Mouse (Mus musculus): ENCODE results near the gene Zfp810. TPM values are rescaled to one million over a fixed set of nuclear protein-coding genes. Genes with fewer than 3 reads are reported as not detected.
A peak's percentile ranks its signal among the peaks of the same experiment; 100 is the strongest.
"Not testable (repeated sequence)": the region's sequence is repeated elsewhere in the genome, so short reads cannot be mapped to it uniquely, and the experiment has no call there.

The Zfp810 gene
- polyA plus RNA-seq, 1 experiment = 11.5 TPM

GRCm38 (mm10) chr9:22314066-22314465, 6.6 kb upstream of the Zfp810 start:
- Histone ChIP-seq H3K36me3 (ENCODE audit: control insufficient read depth, insufficient read depth, low read length) (no peaks in the 10 kb centered on the region), H3K27me3 (ENCODE audit: control insufficient read depth, insufficient read depth, low read length) (no peaks in the 10 kb centered on the region), H3K27ac (ENCODE audit: control insufficient read depth, insufficient read depth, low read length) (no peak overlapping the region), H3K4me1 (replicated peaks; ENCODE audit: control insufficient read depth, insufficient read depth, low read length) (no peaks in the 10 kb centered on the region), H3K4me3 (ENCODE audit: control insufficient read depth, insufficient read depth, low read length) (no peak overlapping the region)
- WGBS = 82% methylated on average over 3 of the region's 3 CpGs
- TF ChIP-seq CTCF (IDR thresholded peaks at IDR 0.05; ENCODE audit: borderline replicate concordance, control insufficient read depth, extremely low read depth, insufficient read depth, low read length, poor library complexity) (no peak), POLR2A (IDR thresholded peaks at IDR 0.05; ENCODE audit: control insufficient read depth, extremely low read depth, insufficient read depth, low read length, poor library complexity) (no peak)
- no peak for DNase-seq

DNA sequence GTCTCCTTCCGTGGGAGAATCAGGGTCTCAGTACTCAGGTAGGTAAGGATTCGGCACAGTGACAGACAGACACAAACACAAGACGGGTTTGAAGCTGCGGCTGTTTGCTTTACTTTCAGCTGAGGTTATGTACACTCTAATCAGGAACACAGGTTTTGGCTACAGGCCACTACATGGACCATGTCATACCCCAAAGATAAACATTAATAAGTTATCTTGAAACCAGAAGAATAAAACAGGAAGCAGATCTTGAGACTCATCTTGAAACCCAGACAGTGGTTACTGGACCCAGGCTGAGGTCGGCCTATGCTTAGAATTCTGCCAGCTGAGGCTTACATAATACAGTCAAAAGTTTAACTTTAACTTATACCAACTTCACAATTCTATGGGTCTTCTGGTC, 5.8 kb upstream of the Zfp810 start:
- TF ChIP-seq CTCF (IDR thresholded peaks at IDR 0.05; ENCODE audit: borderline replicate concordance, control insufficient read depth, extremely low read depth, insufficient read depth, low read length, poor library complexity) (no peak), POLR2A (IDR thresholded peaks at IDR 0.05; ENCODE audit: control insufficient read depth, extremely low read depth, insufficient read depth, low read length, poor library complexity) (no peak)

DNA sequence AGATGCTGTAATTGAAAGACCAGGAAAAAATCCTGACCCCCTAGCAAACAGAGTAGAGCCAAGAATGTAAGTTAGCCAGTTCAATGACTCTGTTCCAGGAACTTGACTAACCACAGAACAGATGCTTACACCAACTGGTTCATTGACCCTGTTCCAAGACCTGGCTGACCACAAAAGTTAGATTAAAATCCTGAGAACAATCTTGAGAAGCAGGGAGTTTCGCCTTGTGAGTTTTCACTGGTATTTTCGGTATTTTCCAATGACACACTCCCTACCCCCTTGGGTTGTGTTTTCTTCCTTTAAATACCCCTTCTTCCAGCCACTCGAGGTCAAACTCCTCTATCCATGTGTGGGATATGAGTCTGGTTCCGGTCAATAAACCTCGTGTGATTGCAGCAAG, 2.2 kb upstream of the Zfp810 start:
- DNase-seq = no peak
- Histone ChIP-seq H3K4me1 (replicated peaks; ENCODE audit: control insufficient read depth, insufficient read depth, low read length) (peaks cover 7% of the 10 kb centered on the region), H3K27ac (ENCODE audit: control insufficient read depth, insufficient read depth, low read length) (no peak overlapping the region), H3K27me3 (ENCODE audit: control insufficient read depth, insufficient read depth, low read length) (no peaks in the 10 kb centered on the region), H3K36me3 (ENCODE audit: control insufficient read depth, insufficient read depth, low read length) (no peaks in the 10 kb centered on the region; the same call in 1 of the 2 replicates), H3K4me3 (ENCODE audit: control insufficient read depth, insufficient read depth, low read length) (no peak overlapping the region)
- TF ChIP-seq POLR2A (IDR thresholded peaks at IDR 0.05; ENCODE audit: control insufficient read depth, extremely low read depth, insufficient read depth, low read length, poor library complexity) (no peak), CTCF (IDR thresholded peaks at IDR 0.05; ENCODE audit: borderline replicate concordance, control insufficient read depth, extremely low read depth, insufficient read depth, low read length, poor library complexity) (no peak)
- 74% methylated on average over 5 of the region's 5 CpGs for WGBS

More for the DNA sequence above, 5.8 kb upstream of the Zfp810 start:
- WGBS = 82% methylated on average over 5 of the region's 5 CpGs
- DNase-seq = no peak
- Histone ChIP-seq H3K27me3 (ENCODE audit: control insufficient read depth, insufficient read depth, low read length) (no peaks in the 10 kb centered on the region), H3K36me3 (ENCODE audit: control insufficient read depth, insufficient read depth, low read length) (no peaks in the 10 kb centered on the region), H3K4me1 (replicated peaks; ENCODE audit: control insufficient read depth, insufficient read depth, low read length) (no peaks in the 10 kb centered on the region), H3K4me3 (ENCODE audit: control insufficient read depth, insufficient read depth, low read length) (no peak overlapping the region), H3K27ac (ENCODE audit: control insufficient read depth, insufficient read depth, low read length) (no peak overlapping the region)

DNA sequence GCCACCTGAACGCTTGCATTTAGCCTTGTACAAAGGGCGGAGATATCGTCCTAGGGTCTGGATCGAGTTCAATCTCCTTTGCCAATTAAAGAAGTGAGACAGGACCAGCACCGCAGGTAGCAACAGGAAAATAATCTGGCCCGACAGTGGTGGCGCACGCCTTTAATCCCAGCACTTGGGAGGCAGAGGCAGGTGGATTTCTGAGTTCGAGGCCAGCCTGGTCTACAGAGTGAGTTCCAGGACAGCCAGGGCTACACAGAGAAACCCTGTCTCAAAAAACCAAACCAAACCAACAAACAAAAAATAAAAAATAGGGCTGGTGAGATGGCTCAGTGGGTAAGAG, 443 bp upstream of the Zfp810 start:
- not testable (repeated sequence) for H3K4me1 ChIP-seq (replicated peaks; ENCODE audit: control insufficient read depth, insufficient read depth, low read length)
- 5% methylated on average over 9 of the region's 9 CpGs for WGBS
- peak overlapping the region; percentile 26; the same call in 1 of the 2 replicates for H3K27ac ChIP-seq (ENCODE audit: control insufficient read depth, insufficient read depth, low read length)

GRCm38 (mm10) chr9:22306726-22307125, 722 bp downstream of the Zfp810 start:
- 38% methylated on average over 6 of the region's 6 CpGs for WGBS
- DNase-seq = no peak
- no peak for TF ChIP-seq CTCF (IDR thresholded peaks at IDR 0.05; ENCODE audit: borderline replicate concordance, control insufficient read depth, extremely low read depth, insufficient read depth, low read length, poor library complexity)
- no peak for TF ChIP-seq POLR2A (IDR thresholded peaks at IDR 0.05; ENCODE audit: control insufficient read depth, extremely low read depth, insufficient read depth, low read length, poor library complexity)
- Histone ChIP-seq H3K4me1 (replicated peaks; ENCODE audit: control insufficient read depth, insufficient read depth, low read length) (peaks cover 7% of the 10 kb centered on the region), H3K36me3 (ENCODE audit: control insufficient read depth, insufficient read depth, low read length) (peaks cover 7% of the 10 kb centered on the region), H3K27me3 (ENCODE audit: control insufficient read depth, insufficient read depth, low read length) (no peaks in the 10 kb centered on the region), H3K4me3 (ENCODE audit: control insufficient read depth, insufficient read depth, low read length) (peak overlapping the region; percentile 81), H3K27ac (ENCODE audit: control insufficient read depth, insufficient read depth, low read length) (no peak overlapping the region)

More for the DNA sequence above, 443 bp upstream of the Zfp810 start:
- H3K4me3 ChIP-seq (ENCODE audit: control insufficient read depth, insufficient read depth, low read length) = peak overlapping the region; percentile 62
- not testable (repeated sequence) for H3K36me3 ChIP-seq (ENCODE audit: control insufficient read depth, insufficient read depth, low read length); DNase-seq; H3K27me3 ChIP-seq (ENCODE audit: control insufficient read depth, insufficient read depth, low read length)

DNA sequence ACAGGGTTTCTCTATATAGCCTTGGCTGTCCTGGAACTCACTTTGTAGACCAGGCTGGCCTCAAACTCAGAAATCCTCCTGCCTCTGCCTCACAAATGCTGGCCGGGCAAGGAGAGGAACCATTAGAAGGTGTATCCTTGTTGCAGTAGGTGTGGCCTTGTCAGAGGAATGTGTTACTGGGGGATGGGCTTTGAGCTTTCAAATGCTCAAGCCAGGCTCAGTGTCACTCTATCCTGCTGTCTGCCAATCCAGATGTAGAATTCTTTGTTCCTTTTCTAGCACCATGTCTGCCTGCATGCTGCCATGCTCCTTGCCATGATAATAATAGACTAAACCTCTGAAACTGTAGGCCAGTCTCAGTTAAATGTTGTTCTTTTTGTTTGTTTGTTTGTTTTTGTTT, 5.2 kb downstream of the Zfp810 start:
- no peaks in the 10 kb centered on the region for H3K27me3 ChIP-seq (ENCODE audit: control insufficient read depth, insufficient read depth, low read length)
- H3K36me3 ChIP-seq (ENCODE audit: control insufficient read depth, insufficient read depth, low read length) = peaks cover 21% of the 10 kb centered on the region
- no peak overlapping the region for H3K27ac ChIP-seq (ENCODE audit: control insufficient read depth, insufficient read depth, low read length)
- no peak for DNase-seq
- no peak for TF ChIP-seq CTCF (IDR thresholded peaks at IDR 0.05; ENCODE audit: borderline replicate concordance, control insufficient read depth, extremely low read depth, insufficient read depth, low read length, poor library complexity)
- TF ChIP-seq POLR2A (IDR thresholded peaks at IDR 0.05; ENCODE audit: control insufficient read depth, extremely low read depth, insufficient read depth, low read length, poor library complexity) = no peak
- peaks cover 7% of the 10 kb centered on the region for H3K4me1 ChIP-seq (replicated peaks; ENCODE audit: control insufficient read depth, insufficient read depth, low read length)
- 97% methylated on average over 1 of the region's 1 CpGs for WGBS
- H3K4me3 ChIP-seq (ENCODE audit: control insufficient read depth, insufficient read depth, low read length) = no peak overlapping the region

GRCm38 (mm10) chr9:22278733-22279132, 28.7 kb downstream of the Zfp810 start:
- WGBS = 99% methylated on average over 4 of the region's 4 CpGs
- H3K27ac ChIP-seq (ENCODE audit: control insufficient read depth, insufficient read depth, low read length) = no peak overlapping the region
- peaks cover 67% of the 10 kb centered on the region for H3K36me3 ChIP-seq (ENCODE audit: control insufficient read depth, insufficient read depth, low read length)
- no peak for DNase-seq
- no peaks in the 10 kb centered on the region for H3K27me3 ChIP-seq (ENCODE audit: control insufficient read depth, insufficient read depth, low read length)
- H3K4me1 ChIP-seq (replicated peaks; ENCODE audit: control insufficient read depth, insufficient read depth, low read length) = no peaks in the 10 kb centered on the region
- TF ChIP-seq POLR2A (IDR thresholded peaks at IDR 0.05; ENCODE audit: control insufficient read depth, extremely low read depth, insufficient read depth, low read length, poor library complexity) (no peak), CTCF (IDR thresholded peaks at IDR 0.05; ENCODE audit: borderline replicate concordance, control insufficient read depth, extremely low read depth, insufficient read depth, low read length, poor library complexity) (no peak)
- no peak overlapping the region for H3K4me3 ChIP-seq (ENCODE audit: control insufficient read depth, insufficient read depth, low read length)

All from thymus, adult 2 months (tissue).